Mouse (Mus musculus) thymus, postnatal 25 days (tissue): ENCODE results near the gene Ube4a.

Experiments
- DNase-seq: peaks from one replicate; pipeline ENCODE4 v3.0.0; 2022

Gene Ube4a

DNA sequence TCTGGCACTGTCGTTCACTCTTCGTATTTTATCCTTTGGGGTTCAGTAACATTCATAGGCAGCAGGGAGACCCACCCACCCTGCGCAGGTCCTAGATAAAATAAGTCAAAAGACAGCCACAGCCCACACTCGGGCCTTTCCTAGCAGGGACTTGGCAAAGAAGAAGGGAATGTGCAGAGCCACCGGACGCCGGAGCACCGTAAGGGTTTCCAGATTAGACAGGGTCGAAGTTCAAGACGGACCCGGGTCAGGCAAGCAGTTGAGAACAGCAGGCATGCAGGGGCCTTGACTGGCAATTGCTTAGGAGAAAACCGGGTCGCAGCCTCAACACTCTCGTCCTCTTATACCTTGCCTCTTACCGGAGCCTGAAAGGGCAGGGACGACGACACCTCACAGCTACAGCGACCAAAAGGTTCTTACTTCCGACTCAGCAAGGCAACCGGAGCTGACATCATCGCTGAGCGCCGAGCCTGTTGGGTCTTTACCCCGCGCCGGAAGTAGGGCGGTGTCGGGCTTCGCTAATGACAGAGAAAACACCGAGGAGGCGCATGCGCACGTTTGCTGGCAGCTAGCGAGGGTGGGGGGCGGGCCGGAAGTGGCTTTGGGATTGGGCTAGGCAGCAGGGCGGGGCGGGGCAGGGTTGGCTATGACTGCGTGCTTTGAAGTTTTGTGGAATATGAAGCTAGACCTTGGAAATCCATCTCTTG, at the start of gene Ube4a:
Gene Ube4a, minus strand, starts transcription at position 475 of the 707 bp plus-strand sequence.
- peak; percentile 100 for DNase-seq

DNA sequence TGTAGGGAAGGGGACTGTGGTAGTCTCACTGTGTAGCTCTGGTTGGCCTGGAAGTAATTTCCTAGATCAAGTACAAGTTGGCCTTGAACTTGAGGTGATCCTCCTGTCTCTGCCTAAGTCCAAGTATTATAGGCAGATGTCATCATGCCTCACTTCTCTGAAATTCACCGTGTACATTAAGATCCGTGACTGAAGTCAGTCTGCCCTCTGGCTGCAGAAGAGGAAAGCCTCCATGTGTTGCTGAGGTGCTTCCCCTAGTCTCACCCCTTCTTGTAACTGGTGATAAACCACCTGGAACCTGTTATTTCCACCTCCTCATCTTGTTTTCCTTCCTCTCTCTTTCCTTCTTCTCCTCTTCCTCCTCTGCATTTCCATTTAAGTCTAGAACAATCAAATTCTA, 49.5 kb upstream of the Ube4a start:
- DNase-seq: peak; percentile 52

DNA sequence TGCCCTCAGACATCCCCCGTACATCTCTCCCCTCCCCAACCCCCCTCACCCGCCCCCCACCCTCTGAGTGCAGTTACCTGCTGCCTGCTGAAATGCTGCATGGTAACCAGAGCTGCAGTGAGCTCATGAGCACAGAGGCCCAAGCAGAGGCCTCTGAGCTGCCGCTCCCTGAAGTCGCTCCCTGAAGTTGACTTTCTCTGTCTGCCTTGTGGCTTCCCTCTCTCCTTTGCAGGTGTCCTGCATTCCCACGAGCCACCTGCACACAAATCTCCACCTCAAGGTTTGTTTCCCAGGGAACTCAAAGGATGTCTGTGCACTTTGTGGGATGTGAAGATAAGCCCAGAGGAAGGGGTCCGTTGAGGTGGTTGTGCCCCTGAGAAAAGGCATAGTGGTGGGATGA, 45.9 kb upstream of the Ube4a start:
- peak; percentile 49 for DNase-seq

DNA sequence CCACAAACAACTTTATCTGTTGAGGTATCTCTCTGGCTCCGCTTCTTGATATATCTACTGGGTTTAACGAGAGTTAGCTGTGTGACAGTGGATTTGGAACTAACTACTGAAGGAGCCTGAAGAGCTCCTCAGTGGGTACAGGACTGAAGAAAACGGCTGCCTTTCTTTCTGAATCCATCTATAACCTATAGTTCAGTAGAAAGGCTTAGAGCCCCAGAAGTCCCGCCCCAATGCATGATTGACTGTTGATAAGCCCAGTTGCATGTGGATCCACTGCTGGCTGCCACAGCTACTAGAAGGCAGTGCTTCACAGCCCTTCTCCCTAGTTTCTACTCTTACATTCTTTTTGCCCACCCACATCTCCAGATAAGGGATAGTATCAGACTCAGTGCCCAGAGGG, 45.1 kb upstream of the Ube4a start:
- DNase-seq: peak; percentile 81

DNA sequence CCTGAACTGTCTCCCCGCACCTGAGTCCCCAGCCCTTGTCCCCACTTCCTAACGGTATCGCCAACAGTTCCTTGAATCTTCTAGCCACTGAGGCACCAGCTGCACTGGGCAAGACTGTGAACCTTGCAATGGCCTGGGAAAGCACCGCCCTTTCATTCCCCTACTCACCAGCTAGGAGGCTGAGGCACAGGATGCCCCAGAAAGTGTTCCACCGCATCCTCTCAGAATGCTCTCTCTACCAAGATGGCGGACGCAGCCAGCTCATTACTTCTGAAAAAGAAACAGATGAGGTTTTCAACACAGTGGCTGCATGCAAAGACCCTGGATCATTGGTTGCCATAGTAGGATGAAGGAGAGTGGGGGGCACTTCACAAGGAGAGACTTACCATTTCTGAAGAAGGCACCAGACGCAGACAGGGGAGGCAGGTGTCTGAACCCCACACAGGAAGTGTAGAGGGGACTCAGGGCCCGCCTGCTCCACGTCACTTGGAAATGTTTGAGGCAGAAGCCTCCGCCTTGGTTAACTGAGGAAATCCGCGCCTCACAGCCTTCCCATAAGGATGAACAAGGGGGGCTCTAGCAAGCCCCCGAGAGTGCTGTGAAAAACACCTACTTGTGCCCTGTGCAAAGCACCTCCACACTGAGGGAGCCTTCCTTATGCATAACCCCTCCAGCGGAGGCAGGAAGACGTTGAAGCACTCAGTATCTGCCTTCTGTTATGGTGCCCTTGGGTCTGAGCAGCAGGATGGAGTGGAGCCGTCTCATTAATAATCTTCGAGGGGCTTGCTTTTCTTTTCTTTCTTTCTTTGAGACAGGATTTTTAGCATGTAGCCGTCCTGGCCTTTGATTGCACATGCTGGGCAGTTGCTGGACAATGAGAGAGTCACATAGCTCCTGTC, 44.0 kb upstream of the Ube4a start, which contains the start of gene Cd3e:
Gene Cd3e, minus strand, starts transcription at position 448 of the 899 bp plus-strand sequence.
- DNase-seq: peak; percentile 87

DNA sequence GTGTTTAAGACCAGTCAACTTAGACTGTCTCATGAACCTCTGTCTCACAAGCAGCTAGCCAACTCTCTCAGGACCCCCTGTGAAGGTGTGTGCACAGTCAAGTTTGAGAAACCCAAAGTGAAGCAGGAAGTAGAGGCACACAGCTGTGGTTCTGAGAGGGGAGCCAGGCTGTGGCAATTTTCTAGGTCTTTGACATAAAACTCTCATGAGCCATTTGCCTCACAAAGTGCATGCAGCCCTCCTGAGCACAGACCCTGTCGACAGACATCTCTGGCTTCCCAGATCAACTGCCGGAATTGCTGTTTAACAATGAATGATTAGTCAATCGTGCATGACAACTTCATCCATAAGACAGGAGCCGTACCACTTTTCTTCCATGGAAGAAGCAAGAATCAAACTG, 42.9 kb upstream of the Ube4a start:
- peak; percentile 76 for DNase-seq

DNA sequence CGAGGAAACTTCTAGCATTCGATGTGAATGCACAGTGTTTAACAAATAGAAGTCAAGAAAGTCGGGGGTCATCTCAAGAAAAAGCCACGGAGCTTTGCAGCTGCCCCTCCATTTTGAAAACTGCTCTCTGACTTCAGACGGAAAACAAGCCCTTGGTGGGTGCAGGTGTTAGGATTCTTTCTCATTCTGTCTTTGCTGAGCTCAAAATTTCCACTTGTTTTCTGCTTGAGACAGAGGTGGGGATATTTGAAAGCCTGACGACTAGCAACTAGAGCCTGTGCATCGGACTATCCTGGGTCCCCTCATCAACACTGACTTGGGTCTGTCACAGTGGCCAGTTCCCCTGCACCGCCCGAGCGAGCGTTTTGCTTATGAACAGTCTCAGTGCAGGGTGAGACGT, 42.0 kb upstream of the Ube4a start:
- peak; percentile 53 for DNase-seq

DNA sequence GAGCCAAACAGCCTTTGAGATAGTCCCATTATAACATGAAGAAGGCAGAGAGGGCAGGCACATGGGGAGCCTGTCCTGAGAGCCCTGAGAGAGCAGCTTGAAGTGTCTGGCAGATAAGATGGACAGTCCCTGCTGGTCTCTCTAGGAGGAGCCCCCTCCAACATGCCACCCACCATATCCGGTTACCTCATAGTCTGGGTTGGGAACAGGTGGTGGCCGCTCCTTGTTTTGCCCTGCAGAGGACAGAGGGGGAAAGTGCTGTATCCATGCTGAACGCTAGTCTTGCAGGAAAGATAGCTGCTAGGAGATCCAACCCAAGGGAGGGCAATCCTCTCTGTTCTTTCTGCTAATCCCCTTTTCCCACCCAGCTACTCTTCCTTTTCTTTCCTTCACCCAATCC, 34.8 kb upstream of the Ube4a start:
- DNase-seq: no peak

DNA sequence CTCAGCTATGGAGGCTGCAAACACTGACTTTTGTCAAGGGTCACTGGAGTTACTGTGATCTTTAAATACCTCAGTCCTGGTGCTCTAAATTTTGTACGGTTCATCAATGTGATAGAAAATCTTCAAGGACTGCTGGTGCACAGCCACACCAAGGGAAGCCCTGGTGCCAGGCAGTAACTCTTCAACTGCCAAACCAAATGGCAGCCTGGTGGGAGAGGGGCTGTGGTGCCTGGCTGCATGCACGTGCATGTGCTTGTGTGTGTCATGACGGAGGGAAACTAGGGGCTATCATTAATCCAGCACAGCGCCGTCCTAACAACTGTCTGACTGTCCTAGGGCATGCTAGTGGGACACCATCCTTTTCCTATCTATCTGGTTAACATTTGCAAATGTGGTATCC, 34.4 kb upstream of the Ube4a start:
- no peak for DNase-seq

DNA sequence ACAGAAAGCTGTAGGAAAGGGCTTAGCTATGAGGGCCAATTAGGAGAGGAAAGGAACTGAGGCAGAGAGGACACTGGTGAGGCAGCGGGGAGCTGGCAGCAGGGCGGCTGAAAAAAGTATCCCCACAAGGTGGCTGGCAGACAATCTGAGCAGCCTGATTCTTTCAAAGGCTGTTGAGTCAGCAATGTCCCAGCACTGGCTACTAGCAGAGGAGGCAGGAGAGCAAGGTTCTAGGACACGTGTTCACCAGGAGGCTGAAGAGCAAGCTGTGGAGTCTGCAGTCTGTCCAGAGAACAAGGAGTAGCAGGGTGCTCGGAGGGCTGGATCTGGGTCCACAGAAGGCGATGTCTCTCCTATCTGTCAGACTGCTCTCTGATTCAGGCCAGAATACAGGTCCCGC, 33.8 kb upstream of the Ube4a start:
- DNase-seq: peak; percentile 56

DNA sequence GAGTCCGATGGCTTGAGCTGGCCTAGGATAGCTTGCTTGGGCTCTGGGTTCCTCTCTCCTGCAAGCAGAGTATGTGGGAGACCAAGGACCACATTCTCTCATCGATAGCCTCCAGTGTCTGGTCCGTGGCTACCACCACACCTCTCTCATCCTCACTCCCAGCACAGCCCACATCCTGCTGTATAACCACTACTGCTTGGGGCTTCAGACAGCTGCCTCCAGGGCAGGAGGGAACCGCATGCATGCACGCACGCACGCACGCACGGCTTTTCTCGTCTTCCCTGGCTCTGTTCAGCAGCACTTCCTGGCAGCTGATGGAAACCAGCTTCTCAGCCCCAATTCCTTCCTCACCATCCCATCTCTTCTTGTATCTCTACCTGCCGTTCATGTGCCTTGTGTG, 32.7 kb upstream of the Ube4a start:
- DNase-seq: peak; percentile 60

DNA sequence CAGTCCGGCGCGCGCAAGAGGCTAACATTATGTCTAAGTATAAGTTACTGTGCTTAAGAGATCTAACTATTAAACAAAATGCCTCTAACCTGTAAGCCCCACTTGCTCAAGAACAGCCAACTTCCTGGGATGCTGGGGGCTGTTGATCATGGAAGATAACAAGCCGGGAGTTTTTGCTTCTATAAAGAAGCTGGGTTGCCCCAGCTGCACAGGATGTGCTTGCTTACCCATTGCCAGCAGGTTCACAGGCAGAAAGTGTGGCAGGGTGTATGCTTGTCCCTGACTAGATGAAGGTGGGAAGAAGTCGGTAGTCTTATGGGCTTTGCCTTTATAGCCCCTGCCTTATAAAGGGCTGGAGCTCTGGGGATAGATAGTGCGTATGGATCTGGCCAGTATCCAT, 31.2 kb upstream of the Ube4a start:
- DNase-seq: peak; percentile 67

DNA sequence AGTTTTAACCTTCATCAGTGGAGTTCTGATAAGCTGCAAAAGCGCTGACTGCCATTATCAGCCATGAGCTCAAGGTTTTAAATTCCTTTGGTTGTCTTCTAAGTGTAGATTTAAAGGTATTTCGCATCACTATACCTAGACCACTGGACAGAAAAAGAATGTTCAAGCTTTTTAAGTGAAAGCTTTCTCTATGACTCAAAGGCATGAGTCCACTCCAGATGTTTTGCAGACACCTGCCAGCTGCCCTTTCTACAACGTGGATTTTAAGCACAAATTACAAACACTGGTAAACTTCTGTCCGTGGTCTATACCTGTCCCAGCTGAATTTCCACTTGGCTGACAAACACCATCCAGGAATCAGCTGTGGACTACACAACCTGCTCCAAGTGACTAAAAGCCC, 29.6 kb upstream of the Ube4a start:
- DNase-seq: no peak

DNA sequence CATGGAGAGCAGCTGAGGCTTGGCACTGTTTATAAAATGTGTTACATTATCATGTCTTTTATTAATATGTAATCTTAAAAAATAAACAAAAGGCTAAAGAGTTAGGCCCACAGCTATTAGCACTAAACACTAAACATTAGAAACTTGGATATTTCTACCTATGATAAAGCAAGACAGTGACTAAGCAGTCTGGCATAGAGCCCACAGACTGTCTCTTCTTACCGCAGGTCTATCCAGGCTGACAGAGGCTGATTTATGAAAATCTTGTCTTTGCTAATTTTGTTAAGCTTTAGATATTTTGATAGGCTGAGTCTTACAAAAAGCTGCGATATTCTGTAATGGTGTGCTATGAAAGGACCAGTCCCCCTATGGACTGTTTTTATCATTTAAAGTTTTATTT, 27.9 kb upstream of the Ube4a start:
- no peak for DNase-seq

DNA sequence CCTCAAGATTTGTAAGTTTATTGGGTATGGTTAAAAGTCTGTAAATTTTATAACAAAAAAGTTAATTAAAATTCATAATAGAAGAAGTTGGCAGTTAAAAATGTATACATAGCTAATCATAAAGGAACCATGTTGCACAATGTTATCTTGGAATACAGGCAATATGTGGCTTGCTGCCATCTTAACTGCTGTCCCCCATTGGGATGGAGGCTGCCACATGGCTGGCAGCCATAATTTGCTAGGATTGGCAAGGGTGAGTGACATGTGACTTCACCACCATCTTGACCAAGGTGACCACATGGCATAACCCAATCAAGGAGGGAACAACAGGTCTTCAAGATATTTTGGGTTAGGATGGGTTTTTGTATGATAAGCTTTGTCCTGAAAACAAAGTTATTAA, 26.9 kb upstream of the Ube4a start:
- no peak for DNase-seq

DNA sequence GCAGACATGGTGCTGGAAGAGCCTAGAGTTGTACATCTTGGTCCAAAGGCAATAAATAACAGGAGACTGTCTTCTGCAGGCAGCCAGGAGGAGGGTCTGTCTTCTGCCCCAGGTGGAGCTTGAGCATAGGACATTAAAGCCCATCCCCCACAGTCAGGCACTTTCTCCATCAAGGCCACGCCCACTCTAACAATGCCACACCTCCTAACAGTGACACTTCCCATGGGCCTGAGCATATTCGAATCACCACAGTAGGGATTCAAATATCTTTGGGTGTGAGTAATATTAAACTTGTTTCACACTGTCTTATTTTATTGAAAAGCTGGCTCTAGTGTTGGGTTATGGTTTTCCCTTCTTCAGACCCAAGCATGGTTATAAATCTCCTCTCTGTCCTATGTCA, 26.4 kb upstream of the Ube4a start:
- DNase-seq: no peak

DNA sequence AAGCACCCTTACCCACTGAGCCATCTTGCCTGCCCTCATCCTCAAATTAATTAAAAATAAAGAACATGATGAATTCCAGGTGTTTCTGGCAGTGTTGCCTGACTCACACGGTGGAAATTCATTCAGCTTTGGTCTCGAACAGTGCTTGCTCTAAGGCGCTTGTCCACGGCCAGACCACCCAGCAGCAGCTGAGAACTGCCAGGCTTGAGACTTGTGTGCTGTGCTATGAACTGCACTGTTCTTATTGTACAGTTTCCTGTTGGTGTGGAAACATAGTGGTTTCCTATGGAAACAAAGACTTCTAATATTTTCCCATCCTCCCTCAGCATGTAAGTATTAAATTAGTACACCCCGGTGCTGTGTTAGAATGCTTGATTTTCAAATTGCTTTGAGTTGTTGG, 21.6 kb upstream of the Ube4a start:
- peak; percentile 47 for DNase-seq

DNA sequence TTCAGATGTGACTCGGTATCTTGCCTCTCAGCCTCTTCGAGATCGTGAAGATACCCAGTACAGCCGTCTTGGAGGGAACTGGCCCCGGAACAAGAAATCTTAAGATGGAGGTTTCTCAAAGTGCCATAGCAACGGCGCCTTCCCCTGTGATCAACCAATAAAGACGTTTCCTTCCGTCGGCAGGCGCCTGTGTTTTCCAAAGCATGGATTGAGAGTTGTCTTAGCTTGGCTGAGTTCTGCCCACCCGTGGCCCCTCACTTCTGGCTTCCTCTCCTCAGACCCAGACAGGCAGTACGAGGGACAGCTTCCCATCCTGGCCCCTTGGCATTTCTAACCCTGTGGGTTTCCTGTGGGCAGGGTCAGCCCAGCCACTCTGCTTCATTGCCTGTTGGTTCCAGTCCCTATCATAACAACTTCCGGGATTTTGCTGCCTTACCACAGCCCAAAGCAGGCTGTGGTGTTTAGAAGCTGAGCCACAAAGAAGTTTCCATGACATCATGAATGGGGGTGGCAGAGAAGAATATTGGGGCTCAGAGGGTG, 20.9 kb upstream of the Ube4a start:
- peak; percentile 87 for DNase-seq

DNA sequence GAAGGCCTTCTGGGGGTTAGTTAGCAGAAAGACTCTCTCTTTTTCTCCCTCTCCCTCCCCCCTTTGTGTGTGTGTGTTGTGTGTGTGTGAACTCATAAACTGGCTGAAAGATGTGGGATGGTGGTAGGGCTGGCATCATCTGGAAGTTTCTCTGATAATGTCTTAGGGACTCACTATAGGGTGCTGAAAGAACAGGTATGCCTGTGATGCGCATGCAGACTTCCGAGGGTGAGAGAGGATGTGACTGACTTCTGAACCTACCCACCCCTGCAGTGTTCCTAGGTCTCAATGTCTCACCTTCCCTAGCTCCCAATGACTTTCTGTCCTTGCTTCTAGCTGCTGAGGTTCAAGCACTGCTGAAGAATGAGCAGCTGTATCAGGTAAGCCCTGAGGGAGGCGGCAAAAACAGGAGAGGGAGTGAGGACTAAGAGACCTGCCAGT, 20.3 kb upstream of the Ube4a start:
- peak; percentile 64 for DNase-seq

DNA sequence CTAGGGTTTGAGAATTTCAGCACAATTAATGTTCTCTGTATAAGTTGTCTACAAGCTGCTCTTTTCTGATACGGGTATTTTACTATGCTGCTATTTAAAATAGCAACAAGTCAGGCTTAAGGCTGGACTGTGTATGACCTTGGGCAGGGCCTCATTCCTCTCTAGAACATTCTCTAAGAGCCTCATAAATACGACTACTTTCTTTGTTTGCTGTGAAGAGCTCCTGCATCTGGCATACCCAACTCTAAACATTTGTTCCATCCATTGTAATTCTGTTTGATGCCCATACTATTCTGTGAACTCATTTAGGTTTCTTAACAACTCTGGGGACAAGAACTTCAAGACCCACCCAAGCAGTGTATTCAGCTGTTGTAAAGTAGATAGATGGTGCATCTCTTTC, 17.6 kb upstream of the Ube4a start:
- DNase-seq: no peak

DNA sequence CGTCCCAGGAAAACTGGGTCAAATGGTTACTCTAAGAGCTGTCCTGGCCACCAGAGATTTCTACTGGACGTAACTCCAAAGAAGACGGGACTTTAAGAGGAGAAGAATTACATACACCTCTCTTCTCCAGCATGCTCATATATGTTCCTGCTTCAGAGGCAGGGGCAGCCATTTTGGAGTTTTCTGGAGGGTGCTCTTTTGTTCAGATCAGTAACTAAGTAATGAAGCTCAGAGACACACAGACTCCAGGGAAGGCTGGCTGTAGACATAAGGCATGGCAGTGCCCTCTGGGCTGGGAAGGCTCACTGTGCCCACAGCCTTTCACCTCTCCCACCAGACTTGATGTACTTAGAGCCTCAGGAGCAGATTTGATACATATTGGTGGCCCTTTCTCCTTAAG, 17.1 kb upstream of the Ube4a start:
- DNase-seq: peak; percentile 64

DNA sequence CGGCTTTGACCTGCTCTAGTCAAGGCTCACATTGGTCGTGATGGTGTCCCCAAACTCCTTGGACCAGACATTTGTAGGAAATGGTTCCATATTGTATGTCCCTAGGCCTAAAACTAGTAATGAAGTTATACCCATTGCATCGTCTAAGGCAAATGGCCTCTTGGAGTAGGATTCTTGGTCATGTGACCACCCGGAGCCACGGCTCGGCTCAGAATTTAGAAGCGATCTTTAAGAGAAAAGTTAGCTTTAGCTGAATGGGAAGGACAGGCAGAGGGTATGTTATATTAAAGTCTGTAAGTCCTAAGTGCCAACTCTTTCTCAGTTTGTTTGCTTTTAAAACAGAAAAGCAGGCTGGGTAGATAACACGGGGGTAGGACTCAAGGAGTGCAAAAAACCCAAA, 16.7 kb upstream of the Ube4a start:
- no peak for DNase-seq

DNA sequence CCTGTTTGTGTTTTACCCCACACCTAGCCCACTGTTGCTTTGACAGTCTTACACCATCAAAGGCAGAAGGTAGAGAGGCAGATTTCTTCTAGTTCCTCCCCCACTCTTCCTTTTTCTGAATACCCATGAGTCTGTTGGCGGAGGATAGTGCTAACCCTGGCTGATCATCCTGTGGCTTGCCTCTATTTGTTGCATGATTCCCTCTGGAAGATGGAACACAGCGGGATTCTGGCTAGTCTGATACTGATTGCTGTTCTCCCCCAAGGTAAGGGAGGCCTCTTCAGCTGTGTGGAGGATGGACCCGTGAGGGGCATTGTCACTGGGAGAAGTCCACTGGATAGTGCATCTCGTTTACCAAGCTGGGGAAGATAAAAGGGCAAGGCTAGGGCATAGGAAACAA, 16.3 kb upstream of the Ube4a start, which contains the start of gene Cd3d:
Gene Cd3d, plus strand, starts transcription at position 111 of the 400 bp plus-strand sequence.
- DNase-seq: peak; percentile 77

DNA sequence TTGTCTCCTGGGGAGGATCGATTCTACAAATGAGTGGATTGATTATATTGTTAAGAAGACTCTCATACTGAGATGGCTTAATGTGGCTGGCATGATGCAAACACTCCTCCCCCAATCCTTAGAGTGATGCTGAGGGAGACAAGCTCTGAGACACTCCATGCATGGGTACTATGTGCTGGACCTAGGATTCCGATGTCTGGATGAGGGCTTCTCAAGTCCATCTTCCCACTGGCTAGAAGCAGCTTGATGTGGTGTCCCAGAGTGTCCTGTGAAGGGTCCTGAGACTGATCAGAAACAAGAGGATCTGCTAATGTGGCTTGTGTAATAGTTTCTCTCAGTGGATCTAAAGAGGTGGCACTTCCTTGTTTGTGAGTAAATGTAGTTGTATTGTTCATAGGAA, 15.7 kb upstream of the Ube4a start:
- DNase-seq: peak; percentile 59
